Mouse (Mus musculus) T-cell, adult 2 months (primary cell): ENCODE measurements at regions not wholly inside any gene's neighbourhood (a gene's known extent, or its start where the extent isn't known, plus 50 kb on each side); places are given as distances from the start of the nearest gene placed in this dataset.
"Not testable (repeated sequence)": the region's sequence is repeated elsewhere in the genome, so short reads cannot be mapped to it uniquely, and the experiment has no call there.

Experiments used
- DNase-seq: peaks from one replicate; pipeline ENCODE4 v3.0.0; 2022; ENCODE audit warnings: low spot score

- no peak for DNase-seq
Measured at GRCm38 (mm10) chr13:73035336-73035940, 224.8 kb upstream of the Irx4 start.

DNA sequence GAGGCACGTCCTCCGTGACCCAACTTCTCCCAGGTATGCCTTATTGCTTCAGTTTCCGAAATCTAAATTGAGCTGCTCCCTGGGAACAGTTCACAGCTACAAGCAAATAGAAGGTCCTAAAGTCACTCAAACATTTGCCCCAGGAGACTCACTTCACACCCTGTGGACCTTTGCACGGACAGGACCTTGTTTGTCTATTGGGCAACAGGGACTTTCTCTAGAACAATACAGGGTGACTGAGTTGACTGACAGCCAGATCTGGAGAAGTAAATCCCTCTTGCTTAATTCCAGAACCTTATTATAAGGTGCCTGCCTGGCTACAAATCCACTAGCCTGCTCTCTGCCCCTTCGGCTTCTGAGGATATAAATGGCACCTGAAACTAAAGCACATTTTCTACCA lies 220.5 kb upstream of the Irx4 start:
- no peak for DNase-seq

GRCm38 (mm10) chr13:73041233-73042040 lies 218.8 kb upstream of the Irx4 start:
- DNase-seq, result no peak

DNA sequence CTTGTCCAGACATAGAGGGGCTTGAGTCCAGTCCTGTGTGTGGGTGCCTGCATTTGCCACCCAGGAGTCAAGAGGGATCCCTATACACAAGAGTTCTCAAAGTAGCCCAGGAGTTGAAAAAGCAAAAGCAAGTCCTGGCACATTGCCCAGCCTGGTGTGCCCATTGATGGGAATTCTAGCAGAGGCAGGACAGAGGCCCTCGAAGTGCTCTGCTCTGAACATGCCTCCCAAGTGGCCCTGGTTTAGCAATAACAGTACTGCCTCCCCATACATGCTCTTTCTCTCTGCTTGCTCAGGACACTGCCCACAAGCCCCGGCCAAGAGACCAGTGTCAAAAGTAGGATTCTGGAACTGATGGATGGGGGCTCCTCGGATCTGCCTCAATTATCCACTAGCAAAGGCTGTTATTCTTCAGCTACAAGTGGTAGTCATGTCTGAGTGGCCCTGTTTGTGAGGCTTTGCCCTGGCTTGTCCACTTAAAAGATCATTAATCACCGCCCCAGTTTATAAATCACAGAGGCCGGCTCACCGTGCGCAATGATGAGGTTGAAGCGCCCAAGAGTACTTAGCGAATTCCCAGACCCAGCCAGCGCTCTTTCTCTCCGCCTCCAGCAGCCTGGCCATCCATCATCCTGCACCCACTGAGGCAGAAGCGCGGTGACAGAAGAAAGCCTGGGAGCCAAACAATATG lies 190.3 kb upstream of the Irx4 start:
- no peak for DNase-seq

DNA sequence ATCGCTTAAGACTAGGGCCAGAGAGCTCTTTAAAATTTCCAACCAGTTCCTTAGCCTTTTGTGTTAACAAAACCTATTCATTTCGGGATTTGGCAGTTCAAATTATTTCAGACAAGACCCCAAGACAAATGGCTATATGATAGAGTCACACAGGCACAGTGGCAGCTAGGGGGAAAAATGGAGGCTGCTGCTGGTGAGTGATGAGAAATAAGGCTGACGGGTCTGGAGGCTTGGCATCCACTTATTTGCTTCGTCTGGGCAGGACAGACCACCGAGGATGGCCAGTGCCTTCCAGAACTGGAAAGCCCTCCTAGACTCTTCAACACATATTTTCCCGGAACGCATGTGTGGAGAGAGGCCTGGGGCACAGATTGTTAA lies 189.8 kb upstream of the Irx4 start:
- no peak for DNase-seq

- no peak for DNase-seq
Measured at GRCm38 (mm10) chr13:73071032-73071431, 189.2 kb upstream of the Irx4 start.

DNA sequence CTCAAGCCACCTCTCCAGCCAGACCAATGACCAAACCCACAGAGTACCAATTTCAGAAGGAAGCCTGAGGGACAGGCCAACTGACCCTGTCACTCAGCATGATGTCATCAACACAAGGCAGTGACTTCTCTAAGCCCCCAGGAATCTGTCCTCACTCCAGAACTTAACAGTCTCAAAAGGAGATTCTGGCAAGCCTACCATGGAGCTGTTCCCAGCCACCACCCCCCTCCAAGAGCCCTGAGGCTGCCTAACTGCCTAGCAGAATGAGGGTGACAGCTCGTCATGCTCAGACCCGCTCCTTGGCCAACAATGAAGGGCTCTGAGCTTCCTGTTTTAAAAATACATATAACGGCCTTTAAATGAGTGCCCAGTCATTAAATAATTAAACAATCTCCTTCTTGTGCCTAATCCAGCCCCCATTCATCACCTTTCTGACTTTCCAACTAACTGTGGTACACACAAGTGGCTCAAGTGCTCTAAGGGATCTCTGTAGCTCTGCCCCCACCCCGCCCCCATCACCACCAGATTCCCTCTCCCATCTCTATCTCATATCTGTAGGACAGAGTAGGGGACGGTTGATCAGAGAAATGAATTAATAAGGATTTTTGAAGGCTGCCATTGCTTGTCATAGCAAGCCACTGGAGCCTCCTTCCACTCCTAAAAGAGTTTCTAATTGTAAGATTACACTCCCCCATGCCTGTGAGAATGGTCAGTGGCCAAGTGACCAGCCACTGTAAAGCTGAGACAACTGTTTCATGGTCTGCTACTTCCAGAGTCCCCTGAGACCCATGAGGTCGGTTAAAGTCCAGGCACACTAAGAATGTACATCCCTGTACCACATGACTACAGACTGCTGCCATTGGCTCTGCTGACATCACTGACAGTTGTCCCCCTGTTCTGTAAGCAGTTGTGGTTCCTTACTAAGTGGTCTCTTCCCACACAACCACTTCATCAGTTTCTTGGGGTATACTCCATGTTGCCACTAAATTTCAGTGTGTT lies 188.1 kb upstream of the Irx4 start:
- DNase-seq, result no peak

GRCm38 (mm10) chr13:73077866-73078430 lies 182.3 kb upstream of the Irx4 start:
- no peak for DNase-seq

DNA sequence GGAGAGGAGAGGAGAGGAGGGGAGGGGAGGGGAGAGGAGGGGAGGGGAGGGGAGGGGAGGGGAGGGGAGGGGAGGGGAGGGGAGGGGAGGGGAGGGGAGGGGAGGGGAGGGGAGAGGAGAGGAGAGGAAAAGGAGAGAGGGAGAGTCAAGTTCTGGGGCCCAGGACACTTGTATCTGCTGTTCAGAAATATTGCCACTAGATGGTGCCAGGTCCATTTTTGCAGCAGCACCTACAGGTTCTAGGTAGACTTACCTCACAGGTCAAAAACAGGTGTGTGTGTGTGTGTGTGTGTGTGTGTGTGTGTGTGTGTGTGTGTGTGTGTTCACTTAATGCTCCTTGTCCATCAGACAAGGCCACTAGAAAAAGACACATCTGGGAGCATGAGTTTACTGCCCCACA lies 172.5 kb upstream of the Irx4 start:
- DNase-seq, result not testable (repeated sequence)

GRCm38 (mm10) chr13:73091886-73092285 lies 168.4 kb upstream of the Irx4 start:
- no peak for DNase-seq

DNA sequence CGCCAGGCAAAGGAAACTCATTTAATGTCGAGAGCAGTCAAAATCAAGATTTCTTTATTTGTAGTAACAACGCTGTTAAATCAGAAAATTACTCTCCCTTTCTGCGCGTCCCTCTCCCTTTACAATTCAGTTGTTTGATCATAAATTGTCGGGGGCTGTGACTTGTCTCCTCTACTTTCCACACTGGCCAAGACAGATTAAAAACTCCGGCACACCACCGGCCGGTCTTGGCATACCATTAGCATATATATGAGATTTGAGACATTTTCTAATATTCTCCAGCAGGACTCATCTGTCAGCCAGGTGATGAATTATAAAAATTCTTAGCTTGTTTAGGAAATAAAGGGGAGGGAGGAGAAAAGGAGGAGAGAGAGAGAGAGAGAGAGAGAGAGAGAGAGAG lies 162.8 kb upstream of the Irx4 start:
- DNase-seq, result no peak

- no peak for DNase-seq
Measured at GRCm38 (mm10) chr13:73099407-73099806, 160.9 kb upstream of the Irx4 start.

DNA sequence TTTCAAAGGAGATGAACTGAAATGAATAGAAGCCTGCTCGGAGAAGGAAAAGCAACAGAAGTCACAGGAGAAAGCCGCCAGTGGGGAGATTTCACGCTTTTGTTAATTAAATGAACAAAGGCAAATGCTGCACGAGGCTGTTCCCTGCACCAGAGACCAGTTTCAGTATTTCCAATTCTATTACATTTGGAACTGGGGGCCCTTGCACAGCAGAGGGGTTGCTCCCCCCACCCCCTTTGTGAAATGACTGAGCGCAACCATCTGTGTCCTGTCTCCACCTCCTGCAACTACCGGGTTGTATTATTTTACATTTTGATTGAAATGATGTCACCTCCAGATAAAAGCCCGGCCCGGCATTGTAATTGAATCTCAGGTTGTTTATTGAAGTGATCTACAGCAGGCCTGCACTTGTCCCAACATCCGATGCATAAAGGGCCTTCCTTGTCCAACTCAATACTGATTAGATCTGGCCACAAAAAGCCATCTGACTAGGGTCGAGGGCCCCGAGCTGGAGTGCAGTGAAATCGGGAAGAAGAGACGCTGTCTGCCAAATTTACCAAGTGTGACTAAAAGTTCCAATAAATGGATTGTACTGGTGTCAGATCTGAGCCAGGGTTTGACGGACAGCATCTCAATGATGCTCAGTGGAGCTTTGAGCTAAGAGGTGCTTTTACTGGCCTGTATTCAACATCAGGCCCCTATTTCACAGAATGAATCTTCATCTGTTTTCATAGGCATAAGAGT lies 152.9 kb upstream of the Irx4 start:
- no peak for DNase-seq

- DNase-seq, result no peak
Measured at GRCm38 (mm10) chr13:73116822-73117632, 143.3 kb upstream of the Irx4 start.

GRCm38 (mm10) chr13:73117633-73118076 lies 142.6 kb upstream of the Irx4 start:
- DNase-seq, result no peak

- DNase-seq, result no peak
Measured at GRCm38 (mm10) chr13:73122945-73123344, 137.3 kb upstream of the Irx4 start.

DNA sequence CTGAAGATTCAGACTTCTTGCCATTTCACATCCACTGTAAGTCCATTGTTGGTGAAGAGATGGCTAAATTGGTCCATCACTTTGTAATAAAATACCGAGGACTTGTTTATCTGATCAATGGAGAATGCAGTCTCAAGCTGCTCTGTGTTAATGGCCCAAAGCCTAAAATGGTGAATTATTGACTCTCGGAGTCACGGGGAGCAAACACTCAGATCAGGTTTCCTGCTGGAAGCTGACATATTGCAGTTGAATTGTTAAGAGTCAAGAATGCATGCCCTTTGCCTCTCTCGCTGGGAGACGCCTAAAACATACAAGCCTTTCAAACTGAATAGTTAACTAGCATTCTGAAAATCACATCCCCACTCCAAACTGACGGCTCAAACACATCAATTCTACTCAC lies 129.0 kb upstream of the Irx4 start:
- DNase-seq, result no peak

GRCm38 (mm10) chr13:73132746-73133145 lies 127.5 kb upstream of the Irx4 start:
- DNase-seq, result no peak

DNA sequence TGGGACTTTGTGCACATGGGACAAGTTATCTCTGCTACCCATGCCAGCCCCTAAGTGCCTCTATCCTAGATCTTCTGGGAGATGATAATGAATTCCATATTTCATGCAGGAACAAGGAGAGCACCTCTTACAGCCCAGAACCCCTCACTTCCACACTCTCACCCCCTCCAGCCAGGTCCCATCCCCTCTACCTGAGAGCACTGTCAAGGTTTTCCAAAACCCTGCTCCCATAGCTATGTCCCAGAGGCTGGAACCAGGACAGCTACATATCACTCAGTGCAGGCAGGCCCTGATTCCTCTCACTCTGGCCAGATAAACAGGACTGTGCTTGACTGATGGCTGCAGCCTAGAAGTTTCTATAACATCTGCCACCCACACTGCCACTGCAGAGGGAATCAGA lies 125.3 kb upstream of the Irx4 start:
- DNase-seq, result no peak

GRCm38 (mm10) chr13:73141302-73141701 lies 119.0 kb upstream of the Irx4 start:
- DNase-seq, result no peak
